Mouse (Mus musculus) gastrocnemius, postnatal 36 days (tissue): Measurements from ENCODE around the gene Higd1a. TPM values are rescaled to one million over a fixed set of nuclear protein-coding genes. Genes with fewer than 3 reads are reported as not detected.

ENCODE experiments used
- DNase-seq, 2 experiments: peaks; one replicate each; pipeline ENCODE4 v3.0.0; 2022
- intact Hi-C: fragments of 180-260 bp; cut with DNase I; formaldehyde crosslinking; loops from one replicate; pipeline ENCODE4 v1.15.1; 2025
- long read RNA-seq, 2 experiments: library from polyadenylated mRNA; stranded (forward); transcript quantifications; one replicate each; pipeline ENCODE4 v2.0.0; 2021
- total RNA-seq, 2 experiments: library from RNA; stranded (reverse); gene quantifications; 2 replicates each; pipeline ENCODE4 v1.2.3; 2021

The Higd1a gene
- 10 to 100 TPM; 96.5 to 97.5 TPM for total RNA-seq
- long read RNA-seq, experiment 1, transcript Higd1a-201 (4 exons, 2,232 nt): major isoform, 505 of 568 reads
- long read RNA-seq, experiment 1, partial matches to known transcripts: 8 of 568 reads
- long read RNA-seq, experiment 1, other reads (novel, unspliced or antisense): 52 of 568 reads
- long read RNA-seq, experiment 2, transcript Higd1a-201 (4 exons, 2,232 nt): major isoform, 547 of 635 reads
- long read RNA-seq, experiment 2, partial matches to known transcripts: 7 of 635 reads
- long read RNA-seq, experiment 2, other reads (novel, unspliced or antisense): 77 of 635 reads

GRCm38 (mm10) chr9:121858153-121858488 is at the start of gene Higd1a:
Higd1a (minus strand) TSS chr9:121858362.
- DNase-seq: no peak
- intact Hi-C loops: no loop called here

- peak in 1 of 2 experiments; percentile 9 for DNase-seq
- intact Hi-C loops: no loop called here
Measured at GRCm38 (mm10) chr9:121907356-121908070, 49.4 kb upstream of the Higd1a start.

DNA sequence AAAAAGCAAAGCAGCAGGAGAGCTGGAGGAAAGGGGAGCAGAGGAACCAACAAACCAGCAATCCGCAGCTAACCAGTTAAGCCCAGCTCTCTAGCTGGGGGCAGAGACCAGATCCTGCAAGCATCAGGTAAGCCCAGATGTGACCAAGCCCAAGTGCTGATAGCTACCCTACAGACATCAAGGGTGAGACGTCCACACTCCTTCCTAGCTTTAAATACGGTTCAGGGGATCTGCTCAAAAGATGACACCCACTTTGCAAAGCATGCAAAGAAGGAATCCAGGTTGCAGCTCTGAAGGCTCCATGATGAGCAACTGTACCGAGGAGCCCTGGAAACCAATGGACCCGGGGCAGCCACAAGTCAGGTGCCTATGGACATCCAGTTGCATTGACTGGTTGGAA is 48.3 kb upstream of the Higd1a start:
- DNase-seq: peak in 1 of 2 experiments; percentile 6
- intact Hi-C loops: no loop called here

DNA sequence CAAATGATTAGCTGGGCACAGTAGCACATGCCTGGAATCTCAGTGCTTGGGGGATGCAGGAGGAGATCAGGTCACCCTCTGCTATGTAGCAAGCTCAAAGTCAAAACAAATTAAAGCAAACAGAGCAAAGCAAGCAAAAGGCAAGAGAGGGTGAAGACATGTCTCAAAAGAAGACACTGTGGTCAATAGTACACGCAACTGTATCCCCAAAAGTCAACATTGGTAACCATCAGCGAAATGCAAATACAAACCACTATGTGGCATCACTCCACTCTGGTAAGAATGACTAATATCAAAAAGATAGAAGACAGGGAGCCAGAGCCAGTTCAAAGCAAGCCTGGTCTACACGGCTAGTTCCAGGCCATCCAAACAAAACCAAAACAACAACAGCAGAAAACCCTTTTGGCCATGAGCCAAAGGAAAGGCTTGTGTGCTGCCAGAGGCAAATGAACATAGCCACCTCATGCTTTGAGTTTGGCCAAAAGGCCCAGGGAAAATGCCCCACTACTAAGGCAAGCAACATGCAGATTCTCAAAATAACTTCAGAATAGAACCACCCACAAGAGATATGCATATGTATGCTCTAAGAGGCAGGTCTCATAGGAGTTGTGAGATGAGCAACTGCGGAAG is 47.5 kb upstream of the Higd1a start:
- peak in 1 of 2 experiments; percentile 4 for DNase-seq
- intact Hi-C loops: no loop called here

GRCm38 (mm10) chr9:121904946-121905345 is 46.8 kb upstream of the Higd1a start:
- intact Hi-C loops: no loop called here
- DNase-seq: no peak

DNA sequence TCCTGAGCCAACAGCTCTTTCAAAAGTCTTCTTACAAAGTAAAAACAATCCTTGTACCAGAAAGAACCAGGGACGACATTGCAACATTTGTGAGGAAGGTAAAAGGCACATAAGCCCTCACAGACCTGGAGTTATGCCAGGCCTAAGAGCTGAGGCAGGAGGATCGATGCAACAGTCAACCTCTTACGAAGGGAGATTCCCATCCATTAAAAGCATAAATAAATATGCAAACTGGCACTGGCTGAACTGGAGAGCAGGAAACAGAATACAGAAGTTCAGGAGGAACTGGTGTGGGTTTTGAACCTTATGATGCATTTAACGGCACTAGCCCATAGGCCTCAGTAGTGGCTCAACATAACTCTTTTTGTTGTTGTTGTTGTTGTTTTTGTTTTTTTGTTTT is 46.2 kb upstream of the Higd1a start:
- DNase-seq: no peak
- intact Hi-C loops: no loop called here

- DNase-seq: peak; percentile 48 to 49
- intact Hi-C loops: no loop called here
Measured at GRCm38 (mm10) chr9:121903476-121904305, 45.5 kb upstream of the Higd1a start.

- intact Hi-C loops: no loop called here
- peak in 1 of 2 experiments; percentile 14 for DNase-seq
Measured at GRCm38 (mm10) chr9:121901710-121902700, 43.8 kb upstream of the Higd1a start.

DNA sequence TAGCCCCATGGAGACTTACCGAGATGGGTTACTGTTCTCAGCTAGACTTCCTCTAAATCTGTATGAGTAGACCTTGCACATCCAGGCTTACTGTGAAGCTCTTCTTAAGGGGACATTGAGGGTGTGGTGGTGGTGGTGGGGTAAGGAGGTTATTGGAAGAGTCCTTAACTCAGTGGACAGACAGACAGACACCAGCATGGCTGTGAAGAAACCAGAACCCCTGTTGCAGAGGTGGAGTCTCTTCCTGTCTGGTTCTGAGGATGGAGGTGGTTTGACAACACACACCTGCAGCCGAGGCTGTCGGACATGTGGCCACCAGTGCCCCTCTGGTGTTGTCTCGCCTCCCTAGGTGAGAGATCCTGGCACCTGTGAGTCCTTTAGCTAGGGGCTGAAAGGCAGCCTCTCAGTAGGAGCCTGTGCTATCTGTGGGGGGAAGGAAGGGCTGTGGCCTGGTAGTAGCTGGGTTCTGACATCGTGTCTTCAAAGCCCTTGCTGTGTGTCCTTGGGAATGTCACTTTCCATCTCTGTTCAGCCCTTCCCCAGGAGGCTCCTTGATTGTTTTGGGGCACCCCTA is 42.2 kb upstream of the Higd1a start:
- intact Hi-C loops: no loop called here
- DNase-seq: peak in 1 of 2 experiments; percentile 9

- intact Hi-C loops: no loop called here
- DNase-seq: peak in 1 of 2 experiments; percentile 4
Measured at GRCm38 (mm10) chr9:121899306-121899705, 41.1 kb upstream of the Higd1a start.

GRCm38 (mm10) chr9:121898245-121898644 is 40.1 kb upstream of the Higd1a start, which contains the start of gene Ackr2:
Ackr2 (plus strand) TSS chr9:121898355.
- peak in 1 of 2 experiments; percentile 19 for DNase-seq
- intact Hi-C loops: no loop called here

DNA sequence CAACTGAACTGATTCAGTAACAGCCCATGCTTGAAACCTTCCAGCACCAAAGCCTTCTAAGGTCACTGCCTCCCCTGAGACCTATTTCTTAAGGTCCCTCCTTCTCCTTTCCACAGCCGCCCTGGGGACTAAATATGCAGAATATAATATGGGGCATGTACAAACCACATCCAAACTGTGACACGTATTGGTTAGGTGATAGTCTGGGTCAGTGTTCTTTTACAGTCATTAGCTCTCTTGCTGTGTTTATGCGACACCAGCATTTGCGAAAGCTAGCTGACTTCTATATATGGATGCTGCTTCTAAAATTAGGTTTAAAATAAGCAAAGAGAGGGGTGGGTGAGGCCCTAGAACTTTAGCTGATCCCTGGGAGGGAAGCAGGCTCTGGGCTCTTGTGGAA is 38.7 kb upstream of the Higd1a start:
- no peak for DNase-seq

GRCm38 (mm10) chr9:121895392-121895993 is 37.3 kb upstream of the Higd1a start:
- peak in 1 of 2 experiments; percentile 13 for DNase-seq
- intact Hi-C loops: no loop called here

More for the DNA sequence above, 38.7 kb upstream of the Higd1a start:
- intact Hi-C loops: no loop called here

- peak in 1 of 2 experiments; percentile 12 for DNase-seq
Measured at GRCm38 (mm10) chr9:121894447-121894846, 36.3 kb upstream of the Higd1a start.

GRCm38 (mm10) chr9:121892057-121892687 is 34.0 kb upstream of the Higd1a start:
- intact Hi-C loops: no loop called here

More at GRCm38 (mm10) chr9:121894447-121894846, 36.3 kb upstream of the Higd1a start:
- intact Hi-C loops: no loop called here

GRCm38 (mm10) chr9:121891301-121891700 is 33.1 kb upstream of the Higd1a start:
- no peak for DNase-seq
- intact Hi-C loops: no loop called here

More at GRCm38 (mm10) chr9:121892057-121892687, 34.0 kb upstream of the Higd1a start:
- DNase-seq: peak in 1 of 2 experiments; percentile 19

GRCm38 (mm10) chr9:121890441-121890941 is 32.3 kb upstream of the Higd1a start:
- peak; percentile 70 to 83 for DNase-seq
- intact Hi-C loops: no loop called here
